Mouse (Mus musculus): ENCODE measurements around the gene Tacr2. TPM values are rescaled to one million over a fixed set of nuclear protein-coding genes. Genes with fewer than 3 reads are reported as not detected.

Gene Tacr2
- polyA plus RNA-seq, 1 experiment from 2014 or later = not detected

DNA sequence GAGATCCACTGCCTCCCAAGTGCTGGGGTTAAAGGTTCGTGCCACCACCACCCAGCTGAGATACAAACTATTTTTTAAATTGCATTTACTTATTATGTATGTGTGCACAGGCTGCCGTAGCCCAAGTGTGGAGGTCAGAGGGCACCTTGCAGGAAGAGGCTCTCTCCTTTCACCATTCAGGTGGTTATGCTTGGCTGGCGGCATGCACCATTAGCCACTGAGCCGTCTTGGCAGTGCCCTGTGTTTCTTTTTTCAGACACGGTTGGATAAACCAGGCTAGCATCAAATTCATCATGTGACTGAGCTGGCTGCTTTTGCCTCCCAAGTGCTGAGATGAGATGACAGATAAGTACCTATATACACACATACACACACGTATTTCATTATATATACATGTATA lies 13.0 kb upstream of the Tacr2 start:
- Histone ChIP-seq H3K9ac (ENCODE audit: low read length) (no peak overlapping the region), H3K9me3 (ENCODE audit: control insufficient read depth, low read length) (no peaks in the 10 kb centered on the region), H3K27ac (replicated peaks in 1 of 2; ENCODE audit: control insufficient read depth in 1 of 2, insufficient read depth in 1 of 2, low read depth in 2 of 2, low read length in 2 of 2) (no peak overlapping the region), H3K27me3 (ENCODE audit: control insufficient read depth, insufficient read depth, low read length) (no peaks in the 10 kb centered on the region; the same call in 1 of the 2 replicates), H3K4me2 (ENCODE audit: low read length) (no peak overlapping the region), H3K4me1 (ENCODE audit: control insufficient read depth in 2 of 2, insufficient read depth in 2 of 2, low read length in 2 of 2) (no peaks in the 10 kb centered on the region), H3K36me3 (ENCODE audit: control insufficient read depth, insufficient read depth, low read length) (no peaks in the 10 kb centered on the region), H3K4me3 (ENCODE audit: control insufficient read depth in 1 of 2, insufficient read depth in 1 of 2, low read depth in 1 of 2, low read length in 2 of 2) (no peak overlapping the region)
- 70% methylated on average over 6 of the region's 6 CpGs for WGBS
- ATAC-seq (ENCODE audit: insufficient number of reproducible peaks, insufficient read depth, low FRiP score, low read depth) = no peak

GRCm38 (mm10) chr10:62242358-62242757 lies 9.9 kb upstream of the Tacr2 start:
- no peaks in the 10 kb centered on the region; the same call in 1 of the 2 replicates for H3K27me3 ChIP-seq (ENCODE audit: control insufficient read depth, insufficient read depth, low read length)
- whole genome bisulfite sequencing = 61% methylated on average over 10 of the region's 10 CpGs
- ATAC-seq (ENCODE audit: insufficient number of reproducible peaks, insufficient read depth, low FRiP score, low read depth) = no peak
- H3K4me3 ChIP-seq (ENCODE audit: control insufficient read depth in 1 of 2, insufficient read depth in 1 of 2, low read depth in 1 of 2, low read length in 2 of 2) = no peak overlapping the region
- no peaks in the 10 kb centered on the region for H3K9me3 ChIP-seq (ENCODE audit: control insufficient read depth, low read length)
- H3K36me3 ChIP-seq (ENCODE audit: control insufficient read depth, insufficient read depth, low read length) = no peaks in the 10 kb centered on the region
- H3K4me2 ChIP-seq (ENCODE audit: low read length) = no peak overlapping the region
- no peaks in the 10 kb centered on the region; a peak in 1 of 4 replicates for H3K4me1 ChIP-seq (ENCODE audit: control insufficient read depth in 2 of 2, insufficient read depth in 2 of 2, low read length in 2 of 2)
- H3K9ac ChIP-seq (ENCODE audit: low read length) = no peak overlapping the region
- H3K27ac ChIP-seq (replicated peaks in 1 of 2; ENCODE audit: control insufficient read depth in 1 of 2, insufficient read depth in 1 of 2, low read depth in 2 of 2, low read length in 2 of 2) = no peak overlapping the region

- no peak overlapping the region for H3K4me2 ChIP-seq (ENCODE audit: low read length)
- H3K27me3 ChIP-seq (ENCODE audit: control insufficient read depth, insufficient read depth, low read length) = no peaks in the 10 kb centered on the region; the same call in 1 of the 2 replicates
- no peaks in the 10 kb centered on the region for H3K36me3 ChIP-seq (ENCODE audit: control insufficient read depth, insufficient read depth, low read length)
- H3K27ac ChIP-seq (replicated peaks in 1 of 2; ENCODE audit: control insufficient read depth in 1 of 2, insufficient read depth in 1 of 2, low read depth in 2 of 2, low read length in 2 of 2) = no peak overlapping the region
- no peak overlapping the region for H3K4me3 ChIP-seq (ENCODE audit: control insufficient read depth in 1 of 2, insufficient read depth in 1 of 2, low read depth in 1 of 2, low read length in 2 of 2)
- peaks cover 2 to 3% of the 10 kb centered on the region in 2 experiments; a peak in 2 of 4 replicates for H3K4me1 ChIP-seq (ENCODE audit: control insufficient read depth in 2 of 2, insufficient read depth in 2 of 2, low read length in 2 of 2)
- WGBS = 42% methylated on average over 12 of the region's 13 CpGs
- H3K9me3 ChIP-seq (ENCODE audit: control insufficient read depth, low read length) = no peaks in the 10 kb centered on the region
- no peak for ATAC-seq (ENCODE audit: insufficient number of reproducible peaks, insufficient read depth, low FRiP score, low read depth)
- no peak overlapping the region for H3K9ac ChIP-seq (ENCODE audit: low read length)
These were observed 9.3 kb upstream of the Tacr2 start for GRCm38 (mm10) chr10:62242896-62243295.

DNA sequence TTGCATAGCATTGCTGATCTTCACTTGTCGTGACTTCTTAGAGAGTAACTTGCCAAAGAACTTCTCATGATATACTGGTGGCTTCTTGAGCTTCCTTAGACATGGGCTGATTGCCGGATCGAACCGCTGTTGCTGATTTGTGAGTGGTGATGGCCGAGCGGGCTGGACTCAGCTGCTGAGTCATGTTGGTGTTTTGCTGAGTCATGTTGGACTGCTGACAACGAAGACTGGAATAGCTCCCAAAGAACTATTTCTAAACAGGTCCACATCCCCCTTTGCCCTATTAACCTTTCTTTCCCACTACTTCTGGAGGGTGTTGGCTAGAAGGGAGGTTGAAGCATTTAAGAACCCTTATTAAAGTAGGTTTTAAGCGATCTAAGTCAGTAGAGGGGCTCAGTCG lies 8.2 kb upstream of the Tacr2 start:
- Histone ChIP-seq H3K27me3 (ENCODE audit: control insufficient read depth, insufficient read depth, low read length) (no peaks in the 10 kb centered on the region; the same call in 1 of the 2 replicates), H3K27ac (replicated peaks in 1 of 2; ENCODE audit: control insufficient read depth in 1 of 2, insufficient read depth in 1 of 2, low read depth in 2 of 2, low read length in 2 of 2) (no peak overlapping the region), H3K4me2 (ENCODE audit: low read length) (no peak overlapping the region), H3K9ac (ENCODE audit: low read length) (no peak overlapping the region), H3K4me1 (ENCODE audit: control insufficient read depth in 2 of 2, insufficient read depth in 2 of 2, low read length in 2 of 2) (peaks cover 4 to 5% of the 10 kb centered on the region in 2 experiments; a peak in 2 of 4 replicates), H3K4me3 (ENCODE audit: control insufficient read depth in 1 of 2, insufficient read depth in 1 of 2, low read depth in 1 of 2, low read length in 2 of 2) (no peak overlapping the region), H3K36me3 (ENCODE audit: control insufficient read depth, insufficient read depth, low read length) (no peaks in the 10 kb centered on the region), H3K9me3 (ENCODE audit: control insufficient read depth, low read length) (no peaks in the 10 kb centered on the region)
- 86% methylated on average over 9 of the region's 9 CpGs for WGBS
- ATAC-seq (ENCODE audit: insufficient number of reproducible peaks, insufficient read depth, low FRiP score, low read depth) = no peak

DNA sequence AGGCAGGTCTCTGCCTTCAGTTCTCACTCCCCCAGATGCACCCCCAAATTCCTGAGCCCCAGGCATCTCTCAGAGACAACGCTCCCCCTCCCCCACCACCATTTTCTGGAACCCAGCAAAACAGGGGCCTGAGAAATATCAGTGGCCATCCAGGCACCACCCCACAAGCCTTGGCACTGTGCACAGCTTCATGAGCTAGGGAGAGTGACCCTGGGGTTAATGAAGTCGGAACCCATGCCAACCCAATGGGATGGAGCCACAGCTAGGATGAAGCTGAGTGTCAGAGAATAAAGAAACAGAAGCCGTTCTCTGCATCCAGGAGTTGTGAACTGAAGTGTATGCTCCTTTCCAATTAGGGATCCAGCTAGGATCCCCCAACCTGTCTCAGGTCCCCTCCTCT lies 5.1 kb upstream of the Tacr2 start:
- no peak overlapping the region for H3K4me3 ChIP-seq (ENCODE audit: control insufficient read depth in 1 of 2, insufficient read depth in 1 of 2, low read depth in 1 of 2, low read length in 2 of 2)
- H3K9ac ChIP-seq (ENCODE audit: low read length) = no peak overlapping the region
- H3K4me2 ChIP-seq (ENCODE audit: low read length) = no peak overlapping the region
- H3K36me3 ChIP-seq (ENCODE audit: control insufficient read depth, insufficient read depth, low read length) = no peaks in the 10 kb centered on the region
- H3K4me1 ChIP-seq (ENCODE audit: control insufficient read depth in 2 of 2, insufficient read depth in 2 of 2, low read length in 2 of 2) = peaks cover 4 to 5% of the 10 kb centered on the region in 2 experiments; a peak in 2 of 4 replicates
- no peaks in the 10 kb centered on the region; the same call in 1 of the 2 replicates for H3K27me3 ChIP-seq (ENCODE audit: control insufficient read depth, insufficient read depth, low read length)
- no peaks in the 10 kb centered on the region for H3K9me3 ChIP-seq (ENCODE audit: control insufficient read depth, low read length)
- H3K27ac ChIP-seq (replicated peaks in 1 of 2; ENCODE audit: control insufficient read depth in 1 of 2, insufficient read depth in 1 of 2, low read depth in 2 of 2, low read length in 2 of 2) = no peak overlapping the region
- 78% methylated on average over 3 of the region's 3 CpGs for WGBS
- no peak for ATAC-seq (ENCODE audit: insufficient number of reproducible peaks, insufficient read depth, low FRiP score, low read depth)

DNA sequence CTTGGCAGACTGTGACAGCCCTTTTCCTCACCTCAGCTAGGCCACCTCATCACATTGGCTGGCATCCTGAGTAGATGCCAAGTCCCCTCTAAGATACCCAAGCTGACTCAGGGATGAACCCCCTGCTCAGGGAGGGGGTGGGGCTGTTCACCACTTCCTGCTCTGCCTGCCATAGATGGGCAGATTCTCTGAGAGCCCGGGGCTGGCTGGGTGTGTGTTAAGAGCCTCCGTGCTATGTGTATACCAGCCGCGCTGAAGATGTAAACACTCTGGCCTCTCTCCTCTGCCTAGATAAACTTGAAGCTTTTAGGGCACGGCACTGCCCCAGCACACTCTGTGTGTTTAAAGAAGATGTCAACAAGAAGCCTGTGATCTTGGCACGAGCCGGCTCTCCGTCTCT lies 4.4 kb upstream of the Tacr2 start:
- H3K4me1 ChIP-seq (ENCODE audit: control insufficient read depth in 2 of 2, insufficient read depth in 2 of 2, low read length in 2 of 2) = peaks cover 4 to 5% of the 10 kb centered on the region in 2 experiments; a peak in 2 of 4 replicates
- H3K27me3 ChIP-seq (ENCODE audit: control insufficient read depth, insufficient read depth, low read length) = no peaks in the 10 kb centered on the region; the same call in 1 of the 2 replicates
- WGBS = 20% methylated on average over 8 of the region's 8 CpGs
- no peaks in the 10 kb centered on the region for H3K36me3 ChIP-seq (ENCODE audit: control insufficient read depth, insufficient read depth, low read length)
- ATAC-seq (ENCODE audit: insufficient number of reproducible peaks, insufficient read depth, low FRiP score, low read depth) = no peak
- H3K9me3 ChIP-seq (ENCODE audit: control insufficient read depth, low read length) = no peaks in the 10 kb centered on the region
- H3K4me3 ChIP-seq (ENCODE audit: control insufficient read depth in 1 of 2, insufficient read depth in 1 of 2, low read depth in 1 of 2, low read length in 2 of 2) = no peak overlapping the region
- no peak overlapping the region for H3K4me2 ChIP-seq (ENCODE audit: low read length)
- no peak overlapping the region for H3K27ac ChIP-seq (replicated peaks in 1 of 2; ENCODE audit: control insufficient read depth in 1 of 2, insufficient read depth in 1 of 2, low read depth in 2 of 2, low read length in 2 of 2)
- no peak overlapping the region for H3K9ac ChIP-seq (ENCODE audit: low read length)

DNA sequence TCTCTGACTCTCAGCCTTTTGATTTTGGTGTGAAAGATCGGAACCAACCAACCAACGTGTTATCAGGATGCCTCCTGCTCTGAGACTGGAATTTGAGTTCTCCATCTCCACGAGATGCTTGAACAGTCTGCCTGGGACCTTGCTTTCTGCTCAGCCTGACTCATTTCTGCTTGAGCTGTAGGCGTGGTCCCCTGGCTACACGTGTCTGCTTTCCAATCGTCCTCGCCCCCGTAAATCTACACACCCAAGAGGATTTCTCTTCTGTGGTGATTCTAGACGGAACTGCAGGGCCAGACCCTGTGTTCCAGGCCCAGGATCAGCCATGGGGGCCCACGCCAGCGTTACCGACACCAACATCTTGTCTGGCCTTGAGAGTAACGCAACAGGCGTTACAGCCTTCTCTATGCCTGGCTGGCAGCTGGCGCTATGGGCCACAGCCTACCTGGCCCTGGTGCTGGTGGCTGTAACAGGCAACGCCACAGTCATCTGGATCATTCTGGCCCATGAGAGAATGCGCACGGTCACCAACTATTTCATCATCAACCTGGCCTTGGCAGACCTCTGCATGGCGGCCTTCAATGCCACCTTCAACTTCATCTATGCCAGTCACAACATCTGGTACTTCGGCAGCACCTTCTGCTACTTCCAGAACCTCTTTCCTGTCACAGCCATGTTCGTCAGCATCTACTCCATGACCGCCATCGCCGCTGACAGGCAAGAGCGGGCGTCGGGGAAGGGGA lies 428 bp downstream of the Tacr2 start:
- 79% methylated on average over 27 of the region's 27 CpGs for WGBS
- Histone ChIP-seq H3K9me3 (ENCODE audit: control insufficient read depth, low read length) (no peaks in the 10 kb centered on the region), H3K4me2 (ENCODE audit: low read length) (no peak overlapping the region), H3K27me3 (ENCODE audit: control insufficient read depth, insufficient read depth, low read length) (no peaks in the 10 kb centered on the region), H3K27ac (replicated peaks in 1 of 2; ENCODE audit: control insufficient read depth in 1 of 2, insufficient read depth in 1 of 2, low read depth in 2 of 2, low read length in 2 of 2) (no peak overlapping the region), H3K4me1 (ENCODE audit: control insufficient read depth in 2 of 2, insufficient read depth in 2 of 2, low read length in 2 of 2) (peaks cover 4 to 5% of the 10 kb centered on the region in 2 experiments; a peak in 2 of 4 replicates), H3K9ac (ENCODE audit: low read length) (no peak overlapping the region), H3K4me3 (ENCODE audit: control insufficient read depth in 1 of 2, insufficient read depth in 1 of 2, low read depth in 1 of 2, low read length in 2 of 2) (no peak overlapping the region), H3K36me3 (ENCODE audit: control insufficient read depth, insufficient read depth, low read length) (no peaks in the 10 kb centered on the region)
- ATAC-seq (ENCODE audit: insufficient number of reproducible peaks, insufficient read depth, low FRiP score, low read depth) = no peak

Measured in heart, embryonic 14.5 days (tissue).